Mouse (Mus musculus) forebrain, embryonic 13.5 days (tissue): ENCODE results near the gene Acot7. TPM values are rescaled to one million over a fixed set of nuclear protein-coding genes. Genes with fewer than 3 reads are reported as not detected.
A peak's percentile ranks its signal among the peaks of the same experiment; 100 is the strongest.

Experiments used
- ATAC-seq: fragments of 200-750 bp; cut with Nextera tagmentation; 2 replicates; pipeline ENCODE4 v1.8.0; 2017
- H3K27ac ChIP-seq: fragments of 300-500 bp; sonication (generic); 2 replicates; pipeline ENCODE4 v1.5.1; 2015; ENCODE audit warnings: inconsistent platforms, mild to moderate bottlenecking, moderate library complexity
- H3K27me3 ChIP-seq: fragments of 300-500 bp; sonication (generic); 2 replicates; pipeline ENCODE4 v1.6.1; 2015; ENCODE audit warnings: mild to moderate bottlenecking, inconsistent platforms
- H3K36me3 ChIP-seq: fragments of 300-500 bp; sonication (generic); 2 replicates; pipeline ENCODE4 v1.6.1; 2015; ENCODE audit warnings: mild to moderate bottlenecking, inconsistent platforms; ENCODE audit not compliant: poor library complexity, severe bottlenecking
- H3K4me1 ChIP-seq: fragments of 300-500 bp; sonication (generic); 2 replicates; pipeline ENCODE4 v1.6.1; 2015; ENCODE audit warnings: inconsistent platforms
- H3K4me2 ChIP-seq: fragments of 300-500 bp; sonication (generic); 2 replicates; pipeline ENCODE4 v1.6.1; 2015; ENCODE audit warnings: inconsistent platforms, mild to moderate bottlenecking, moderate library complexity
- H3K4me3 ChIP-seq: fragments of 300-500 bp; sonication (generic); 2 replicates; pipeline ENCODE4 v1.5.1; 2015; ENCODE audit warnings: mild to moderate bottlenecking, inconsistent platforms
- H3K9ac ChIP-seq: fragments of 300-500 bp; sonication (generic); 2 replicates; pipeline ENCODE4 v1.6.1; 2015; ENCODE audit warnings: mild to moderate bottlenecking, inconsistent platforms
- H3K9me3 ChIP-seq: fragments of 300-500 bp; sonication (generic); replicated peaks from 2 replicates; pipeline ENCODE4 v1.6.1; 2016; ENCODE audit warnings: inconsistent platforms
- WGBS: fragments of 180-500 bp; shearing (Covaris S2); methylation state at CpG from one replicate; pipeline ENCODE4 v1.1.7; 2015; 5-methylcytosine and 5-hydroxymethylcytosine counted together
- polyA plus RNA-seq: library from polyadenylated mRNA; unstranded; fragments of >200 nt; fragmentation: Nextera tagmentation; extraction: Ambion mirVana; gene quantifications from 2 replicates; pipeline ENCODE4 v1.2.1, GENCODE M21; 2015

Gene Acot7
- polyA plus RNA-seq: 126 and 135 TPM in 2 replicates

- Histone ChIP-seq H3K36me3 (no peaks in the 10 kb centered on the region), H3K9me3 (no peaks in the 10 kb centered on the region), H3K4me2 (peak within 1 kb of the TSS; percentile 99), H3K9ac (peak within 1 kb of the TSS; percentile 82), H3K27ac (peak within 1 kb of the TSS; percentile 41), H3K4me3 (peak within 1 kb of the TSS; percentile 73), H3K27me3 (peaks cover 26% of the 10 kb centered on the region), H3K4me1 (peaks cover 14% of the 10 kb centered on the region)
- peak; percentile 97 for ATAC-seq
- WGBS: under 1% methylated on average over 68 of the region's 108 CpGs
Observed at GRCm38 (mm10) chr4:152177537-152178343, at the start of gene Acot7. Gene Acot7 (plus strand): TSS chr4:152178134.

GRCm38 (mm10) chr4:152128784-152129183 lies 49.1 kb upstream of the Acot7 start:
- no peaks in the 10 kb centered on the region for H3K36me3 ChIP-seq
- no peak overlapping the region for H3K27ac ChIP-seq
- no peak overlapping the region for H3K4me2 ChIP-seq
- no peak for ATAC-seq
- 45% methylated on average over 5 of the region's 5 CpGs for WGBS
- H3K4me3 ChIP-seq: no peak overlapping the region
- no peak overlapping the region for H3K9ac ChIP-seq
- peaks cover 40% of the 10 kb centered on the region for H3K4me1 ChIP-seq
- peaks cover 100% of the 10 kb centered on the region for H3K27me3 ChIP-seq
- H3K9me3 ChIP-seq: no peaks in the 10 kb centered on the region

DNA sequence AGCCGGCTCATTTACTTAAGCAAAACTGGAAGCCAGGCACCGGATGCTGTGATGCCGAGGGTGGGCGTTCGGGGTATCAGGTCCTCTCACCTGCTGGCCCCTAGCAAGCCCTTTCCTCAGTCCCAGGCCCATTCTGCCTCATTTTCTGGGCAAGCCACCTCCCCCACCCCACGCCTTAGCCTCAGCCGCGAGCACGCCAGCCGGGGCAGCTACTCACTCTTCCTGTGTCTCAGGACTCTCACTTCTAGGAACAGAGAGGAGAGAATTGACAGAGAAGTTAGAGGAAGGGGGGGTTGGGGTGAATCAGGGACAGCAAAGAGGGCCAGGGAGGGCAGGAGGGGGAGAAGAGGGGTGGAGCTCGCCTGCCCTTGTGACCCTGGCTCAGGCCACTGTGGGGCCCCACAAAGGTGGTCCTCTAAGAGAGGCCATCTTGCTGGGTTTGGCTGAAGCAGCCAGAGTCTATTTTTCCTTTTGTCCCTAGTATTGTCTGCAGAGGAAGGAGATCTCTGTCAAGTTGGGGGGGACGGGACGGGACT lies 48.5 kb upstream of the Acot7 start:
- Histone ChIP-seq H3K4me2 (no peak overlapping the region), H3K9ac (no peak overlapping the region), H3K4me1 (peaks cover 40% of the 10 kb centered on the region), H3K4me3 (no peak overlapping the region), H3K27me3 (peaks cover 100% of the 10 kb centered on the region), H3K36me3 (no peaks in the 10 kb centered on the region), H3K9me3 (no peaks in the 10 kb centered on the region), H3K27ac (no peak overlapping the region)
- ATAC-seq: no peak
- 18% methylated on average over 13 of the region's 13 CpGs for WGBS

DNA sequence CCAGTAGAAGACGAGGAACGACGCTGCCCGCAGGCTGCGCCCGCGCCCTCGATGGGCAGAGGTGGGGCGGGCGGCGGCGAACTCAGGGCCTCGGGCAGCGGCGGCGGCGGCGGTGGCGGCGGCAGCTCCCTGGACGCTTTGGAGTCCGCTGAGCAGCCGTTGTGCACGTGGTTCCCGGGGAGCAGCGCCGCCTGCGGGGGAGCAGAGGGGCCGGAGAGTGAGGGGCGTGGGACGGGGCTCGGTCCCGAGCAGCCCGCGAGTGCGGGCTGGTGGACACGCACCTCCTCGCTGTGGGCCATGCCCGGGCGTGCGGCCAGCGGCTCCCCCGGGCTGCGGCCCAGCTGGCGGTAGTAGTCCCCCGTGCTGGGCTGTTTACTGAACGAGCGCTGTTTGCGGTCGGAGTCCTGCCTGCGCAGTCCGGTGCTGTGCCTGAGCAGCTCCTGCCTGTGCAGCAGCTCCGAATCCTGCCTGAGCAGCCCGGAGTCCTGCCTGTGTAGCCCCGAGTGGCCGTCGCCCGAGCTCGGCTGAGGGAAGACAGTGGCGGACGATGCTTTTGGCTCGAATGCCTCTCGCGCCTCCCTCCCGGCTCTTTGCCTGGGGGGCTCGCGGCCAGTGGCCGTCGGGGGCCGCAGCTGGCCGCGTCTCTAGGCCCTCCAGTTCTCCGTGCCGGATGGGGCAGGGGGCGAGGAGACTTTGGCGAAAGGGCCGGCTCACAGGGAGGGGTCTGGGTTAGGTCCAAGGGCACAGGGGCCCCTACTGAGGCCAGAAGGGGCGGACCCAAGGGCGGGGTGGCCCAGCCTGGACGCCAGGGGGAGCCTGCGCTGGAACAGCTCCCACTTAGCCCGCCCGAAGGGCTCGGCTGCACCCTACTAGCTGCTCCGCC lies 46.9 kb upstream of the Acot7 start:
- peak; percentile 73 for ATAC-seq
- WGBS: under 1% methylated on average over 84 of the region's 85 CpGs
- Histone ChIP-seq H3K4me3 (peak overlapping the region; percentile 38), H3K9ac (peak overlapping the region; percentile 30; the same call in 1 of the 2 replicates), H3K4me1 (peaks cover 31% of the 10 kb centered on the region), H3K27ac (no peak overlapping the region), H3K9me3 (no peaks in the 10 kb centered on the region), H3K27me3 (peaks cover 93% of the 10 kb centered on the region), H3K36me3 (no peaks in the 10 kb centered on the region), H3K4me2 (peak overlapping the region; percentile 61)

GRCm38 (mm10) chr4:152131809-152132771 lies 45.8 kb upstream of the Acot7 start:
- Histone ChIP-seq H3K9me3 (no peaks in the 10 kb centered on the region), H3K27me3 (peaks cover 93% of the 10 kb centered on the region), H3K4me1 (peaks cover 24% of the 10 kb centered on the region), H3K27ac (no peak overlapping the region), H3K36me3 (no peaks in the 10 kb centered on the region), H3K9ac (no peak overlapping the region), H3K4me2 (peak overlapping the region; percentile 61), H3K4me3 (peak overlapping the region; percentile 38)
- peak; percentile 60; the same call in 1 of the 2 replicates for ATAC-seq
- WGBS: 3% methylated on average over 50 of the region's 50 CpGs

GRCm38 (mm10) chr4:152132772-152133169 lies 45.2 kb upstream of the Acot7 start:
- Histone ChIP-seq H3K4me2 (no peak overlapping the region), H3K4me1 (peaks cover 24% of the 10 kb centered on the region), H3K9me3 (no peaks in the 10 kb centered on the region), H3K9ac (no peak overlapping the region), H3K4me3 (no peak overlapping the region), H3K27ac (no peak overlapping the region), H3K36me3 (no peaks in the 10 kb centered on the region), H3K27me3 (peaks cover 90% of the 10 kb centered on the region)
- 20% methylated on average over 10 of the region's 10 CpGs for WGBS
- ATAC-seq: no peak

GRCm38 (mm10) chr4:152133213-152133612 lies 44.7 kb upstream of the Acot7 start:
- no peaks in the 10 kb centered on the region for H3K9me3 ChIP-seq
- no peak overlapping the region for H3K4me2 ChIP-seq
- no peak overlapping the region for H3K9ac ChIP-seq
- H3K4me1 ChIP-seq: peaks cover 26% of the 10 kb centered on the region
- 43% methylated on average over 5 of the region's 5 CpGs for WGBS
- no peak overlapping the region for H3K4me3 ChIP-seq
- ATAC-seq: no peak
- H3K27ac ChIP-seq: no peak overlapping the region
- peaks cover 88% of the 10 kb centered on the region for H3K27me3 ChIP-seq
- H3K36me3 ChIP-seq: no peaks in the 10 kb centered on the region

GRCm38 (mm10) chr4:152134507-152134906 lies 43.4 kb upstream of the Acot7 start:
- Histone ChIP-seq H3K4me3 (no peak overlapping the region), H3K9me3 (no peaks in the 10 kb centered on the region), H3K27me3 (peaks cover 87% of the 10 kb centered on the region), H3K4me2 (no peak overlapping the region), H3K27ac (no peak overlapping the region), H3K9ac (no peak overlapping the region), H3K36me3 (no peaks in the 10 kb centered on the region), H3K4me1 (peaks cover 35% of the 10 kb centered on the region)
- ATAC-seq: no peak

DNA sequence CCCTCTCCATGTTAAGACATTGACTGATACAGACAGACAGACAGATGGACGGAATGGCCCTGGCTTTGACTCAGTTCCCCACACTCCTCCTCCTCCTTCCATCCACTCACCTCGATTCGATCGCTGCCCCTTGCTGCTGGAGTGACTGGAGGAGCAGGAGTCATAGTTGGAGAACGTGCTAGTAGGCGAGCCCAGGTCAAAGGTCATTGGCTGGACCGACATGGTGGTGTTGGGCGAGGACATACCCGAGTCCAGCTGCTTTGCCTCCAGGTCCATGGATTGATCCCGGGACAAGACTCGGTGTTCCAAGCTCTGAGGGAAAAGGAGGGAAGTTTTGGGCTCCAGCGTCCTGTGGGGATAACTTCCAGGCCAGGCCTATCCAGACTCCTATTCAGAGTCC lies 42.6 kb upstream of the Acot7 start:
- no peak overlapping the region for H3K4me3 ChIP-seq
- no peaks in the 10 kb centered on the region for H3K36me3 ChIP-seq
- H3K27ac ChIP-seq: no peak overlapping the region
- no peak overlapping the region for H3K4me2 ChIP-seq
- H3K9me3 ChIP-seq: no peaks in the 10 kb centered on the region
- WGBS: 84% methylated on average over 12 of the region's 12 CpGs
- no peak for ATAC-seq
- H3K27me3 ChIP-seq: peaks cover 85% of the 10 kb centered on the region
- H3K4me1 ChIP-seq: peaks cover 35% of the 10 kb centered on the region
- no peak overlapping the region for H3K9ac ChIP-seq

GRCm38 (mm10) chr4:152136112-152136875 lies 41.6 kb upstream of the Acot7 start:
- no peaks in the 10 kb centered on the region for H3K36me3 ChIP-seq
- peaks cover 26% of the 10 kb centered on the region for H3K4me1 ChIP-seq
- peaks cover 84% of the 10 kb centered on the region for H3K27me3 ChIP-seq
- H3K9me3 ChIP-seq: no peaks in the 10 kb centered on the region
- 30% methylated on average over 6 of the region's 6 CpGs for WGBS
- ATAC-seq: no peak
- no peak overlapping the region for H3K9ac ChIP-seq
- no peak overlapping the region for H3K4me2 ChIP-seq
- no peak overlapping the region for H3K4me3 ChIP-seq
- no peak overlapping the region for H3K27ac ChIP-seq

GRCm38 (mm10) chr4:152136876-152137250 lies 41.1 kb upstream of the Acot7 start:
- 98% methylated on average over 2 of the region's 2 CpGs for WGBS
- H3K9me3 ChIP-seq: no peaks in the 10 kb centered on the region
- no peak overlapping the region for H3K27ac ChIP-seq
- peaks cover 20% of the 10 kb centered on the region for H3K4me1 ChIP-seq
- peaks cover 82% of the 10 kb centered on the region for H3K27me3 ChIP-seq
- H3K9ac ChIP-seq: no peak overlapping the region
- no peak overlapping the region for H3K4me2 ChIP-seq
- no peaks in the 10 kb centered on the region for H3K36me3 ChIP-seq
- ATAC-seq: no peak
- H3K4me3 ChIP-seq: no peak overlapping the region
